Mouse (Mus musculus): ENCODE measurements around the gene Pla2g4a.

- no peak for TF ChIP-seq EP300 (IDR thresholded peaks at IDR 0.05; ENCODE audit: low read depth)
- no peak for TF ChIP-seq CTCF (IDR thresholded peaks at IDR 0.05; ENCODE audit: low read depth)
Observed at GRCm38 (mm10) chr1:149831100-149831499, 130.0 kb downstream of the Pla2g4a start.
